Mouse (Mus musculus) lung, postnatal 0 days (tissue): ENCODE results near the gene Ccl11.

Experiments
- CTCF ChIP-seq: IDR thresholded peaks from 2 replicates; pipeline ENCODE4 v1.5.1; 2016; ENCODE audit warnings: antibody characterized with exemption, mild to moderate bottlenecking
- EP300 ChIP-seq: IDR thresholded peaks from 2 replicates; pipeline ENCODE4 v1.6.1; 2016; ENCODE audit warnings: antibody characterized with exemption, mild to moderate bottlenecking, control low read depth

DNA sequence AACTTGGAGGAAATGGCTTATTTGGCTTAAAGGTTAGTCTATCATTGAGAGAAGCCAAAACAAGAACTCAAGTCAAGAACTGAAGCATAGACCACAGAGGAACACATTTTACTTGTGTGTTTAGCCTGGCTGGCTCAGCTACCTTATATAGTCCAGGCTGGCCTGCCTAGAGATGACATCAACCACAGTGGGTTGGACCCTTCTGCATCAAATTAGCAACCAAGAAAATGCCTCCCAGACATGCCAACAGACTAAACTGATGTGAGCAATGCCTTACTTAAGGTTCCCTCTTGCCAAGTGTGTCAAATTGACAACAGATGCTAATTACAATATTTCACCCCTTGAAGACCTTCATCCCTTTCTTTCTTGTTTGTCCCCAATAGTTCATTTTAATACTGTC lies 52.0 kb downstream of the Ccl11 start:
- TF ChIP-seq CTCF (no peak), EP300 (no peak)
